Mouse (Mus musculus) liver, adult 2 months (tissue): Measurements from ENCODE around the gene Umps.

ENCODE experiments used
- CTCF ChIP-seq: fragments of 200-500 bp; IDR thresholded peaks from 2 replicates; pipeline ENCODE4 v1.5.1; 2011; ENCODE audit warnings: low read depth, low read length, control low read depth
- POLR2A ChIP-seq: fragments of 200-500 bp; IDR thresholded peaks from 2 replicates; pipeline ENCODE4 v1.6.1; 2011; ENCODE audit warnings: low read length, control low read depth; ENCODE audit not compliant: insufficient read depth; ENCODE audit errors: extremely low read depth

DNA sequence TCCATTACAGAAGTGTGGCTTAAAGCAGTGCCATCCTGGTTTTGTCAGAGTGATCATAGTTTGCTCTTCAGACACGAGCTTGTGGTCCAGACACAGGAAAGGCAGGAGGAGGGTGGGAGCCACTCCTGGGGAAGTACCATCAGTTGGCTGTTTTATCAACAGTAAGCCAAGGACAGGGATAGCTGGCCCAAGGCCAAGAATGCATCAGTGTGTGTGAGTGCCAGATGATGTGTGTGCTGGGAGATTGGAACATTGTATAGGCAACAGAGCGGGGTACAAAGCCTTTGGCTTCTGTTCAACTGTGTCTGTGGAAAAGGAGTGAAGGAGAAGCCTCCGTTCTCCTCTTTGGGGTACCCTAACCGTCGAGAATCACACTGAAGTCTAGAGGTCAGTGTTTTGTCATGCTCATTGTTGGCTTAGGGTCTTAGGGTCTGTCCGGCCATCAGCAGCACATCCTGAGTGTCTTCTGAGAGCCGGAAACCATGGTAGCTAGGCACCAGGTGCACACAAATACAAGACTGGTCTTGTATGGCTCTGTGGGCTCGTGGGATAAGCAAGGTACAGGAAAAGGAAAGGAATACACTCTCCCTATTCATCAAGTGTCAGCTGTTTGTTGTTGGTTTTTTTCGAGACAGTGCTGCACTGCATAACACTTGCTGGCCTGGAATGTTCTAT, 37.9 kb downstream of the Umps start:
- TF ChIP-seq POLR2A = no peak
- TF ChIP-seq CTCF = no peak
